Mouse (Mus musculus) hindbrain, embryonic 12.5 days (tissue): Measurements from ENCODE around the gene Gm19935. TPM values are rescaled to one million over a fixed set of nuclear protein-coding genes. Genes with fewer than 3 reads are reported as not detected.

Source experiments
- ATAC-seq: fragments of 200-750 bp; cut with Nextera tagmentation; 2 replicates; pipeline ENCODE4 v1.8.0; 2017; ENCODE audit warnings: moderate TSS enrichment; ENCODE audit not compliant: low FRiP score
- H3K27ac ChIP-seq: fragments of 300-500 bp; sonication (generic); 2 replicates; pipeline ENCODE4 v1.5.1; 2016; ENCODE audit warnings: mild to moderate bottlenecking
- H3K27me3 ChIP-seq: fragments of 300-500 bp; sonication (generic); 2 replicates; pipeline ENCODE4 v1.6.1; 2016; ENCODE audit warnings: mild to moderate bottlenecking
- H3K36me3 ChIP-seq: fragments of 300-500 bp; sonication (generic); 2 replicates; pipeline ENCODE4 v1.6.1; 2016; ENCODE audit warnings: mild to moderate bottlenecking
- H3K4me1 ChIP-seq: fragments of 300-500 bp; sonication (generic); 2 replicates; pipeline ENCODE4 v1.6.1; 2016
- H3K4me2 ChIP-seq: fragments of 300-500 bp; sonication (generic); replicated peaks from 2 replicates; pipeline ENCODE4 v1.6.1; 2016; ENCODE audit warnings: mild to moderate bottlenecking
- H3K4me3 ChIP-seq: fragments of 300-500 bp; sonication (generic); 2 replicates; pipeline ENCODE4 v1.5.1; 2016; ENCODE audit warnings: mild to moderate bottlenecking
- H3K9ac ChIP-seq: fragments of 300-500 bp; sonication (generic); 2 replicates; pipeline ENCODE4 v1.6.1; 2016; ENCODE audit warnings: mild to moderate bottlenecking, moderate library complexity
- H3K9me3 ChIP-seq: fragments of 300-500 bp; sonication (generic); replicated peaks from 2 replicates; pipeline ENCODE4 v1.6.1; 2016; ENCODE audit warnings: mild to moderate bottlenecking
- WGBS: fragments of 180-500 bp; shearing (Covaris S2); methylation state at CpG from one replicate; pipeline ENCODE4 v1.1.7; 2016; 5-methylcytosine and 5-hydroxymethylcytosine counted together
- polyA plus RNA-seq: library from polyadenylated mRNA; unstranded; fragments of >200 nt; fragmentation: Nextera tagmentation; extraction: Ambion mirVana; gene quantifications from 2 replicates; pipeline ENCODE4 v1.2.1, GENCODE M21; 2016

The Gm19935 gene
- polyA plus RNA-seq, 1 experiment from 2014 or later, result 0.96 TPM

DNA sequence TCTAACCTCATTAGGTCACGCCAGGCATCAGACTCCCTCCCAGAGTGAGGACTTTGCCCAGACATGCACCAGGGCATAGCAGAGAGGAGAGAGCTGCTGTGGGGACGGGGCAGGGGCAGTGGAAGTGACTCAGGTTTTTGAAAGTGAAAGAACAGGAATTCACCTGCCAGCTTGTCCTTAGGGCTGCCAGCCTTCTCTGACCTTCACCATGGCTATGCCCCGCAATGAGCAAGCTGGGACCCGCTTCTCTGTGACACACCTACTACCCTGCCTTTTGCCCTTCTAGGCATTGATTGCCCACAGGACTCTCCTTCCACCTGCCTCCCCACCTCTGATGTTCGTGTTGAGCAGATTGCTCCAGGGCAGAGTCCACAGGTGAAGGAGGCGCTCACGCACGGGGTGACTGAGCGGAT is 8.3 kb upstream of the Gm19935 start:
- H3K9me3 ChIP-seq, result no peaks in the 10 kb centered on the region
- peaks cover 16% of the 10 kb centered on the region for H3K4me1 ChIP-seq
- no peaks in the 10 kb centered on the region for H3K27me3 ChIP-seq
- no peak overlapping the region for H3K9ac ChIP-seq
- H3K36me3 ChIP-seq, result no peaks in the 10 kb centered on the region
- no peak overlapping the region for H3K4me3 ChIP-seq
- ATAC-seq, result no peak
- no peak overlapping the region for H3K4me2 ChIP-seq
- H3K27ac ChIP-seq, result no peak overlapping the region
- 85% methylated on average over 9 of the region's 9 CpGs for WGBS

DNA sequence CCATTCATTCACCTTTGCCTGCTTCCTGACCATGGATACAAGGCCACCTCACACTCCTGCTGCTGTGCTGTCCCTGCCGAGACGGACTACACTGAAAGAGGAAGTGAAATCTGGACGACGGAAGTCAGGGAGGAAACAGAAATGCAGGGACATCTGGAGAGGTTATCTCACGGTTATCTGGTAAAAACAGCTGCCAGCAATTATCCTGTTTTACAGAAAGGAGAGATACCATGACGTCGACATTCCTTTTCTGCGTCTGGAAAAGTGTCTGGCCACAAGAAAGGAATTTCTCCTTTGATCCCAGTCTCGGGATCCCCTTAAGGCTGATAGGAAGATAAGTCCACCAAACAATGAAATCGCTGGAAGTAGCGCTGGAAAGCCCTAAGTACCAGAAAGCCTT is 5.2 kb upstream of the Gm19935 start:
- Histone ChIP-seq H3K4me1 (peaks cover 3% of the 10 kb centered on the region; the same call in 1 of the 2 replicates), H3K4me2 (no peak overlapping the region), H3K27me3 (no peaks in the 10 kb centered on the region), H3K9me3 (no peaks in the 10 kb centered on the region), H3K9ac (no peak overlapping the region), H3K4me3 (no peak overlapping the region), H3K36me3 (no peaks in the 10 kb centered on the region), H3K27ac (no peak overlapping the region)
- no peak for ATAC-seq
- WGBS, result 56% methylated on average over 11 of the region's 11 CpGs

DNA sequence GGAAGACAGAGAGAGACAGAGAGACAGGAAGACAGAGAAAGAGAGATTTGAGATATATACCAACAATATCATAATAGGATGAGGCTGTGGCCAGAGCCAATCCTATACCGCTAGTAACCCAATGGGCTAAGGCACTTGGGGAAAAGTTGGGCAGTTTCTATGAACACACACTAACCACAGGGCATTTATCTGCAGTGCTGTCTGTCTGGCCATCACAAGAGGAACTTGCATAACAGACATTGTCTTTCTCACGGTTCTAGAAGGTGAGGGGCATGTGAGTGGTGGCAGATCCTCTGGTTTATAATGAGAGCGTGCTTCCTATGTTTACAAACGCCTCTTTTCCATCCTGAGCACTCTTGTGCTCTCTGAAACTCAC is 3.1 kb upstream of the Gm19935 start:
- peaks cover 11% of the 10 kb centered on the region; the same call in 1 of the 2 replicates for H3K4me1 ChIP-seq
- H3K4me3 ChIP-seq, result no peak overlapping the region
- H3K9me3 ChIP-seq, result no peaks in the 10 kb centered on the region
- H3K27ac ChIP-seq, result no peak overlapping the region
- no peak for ATAC-seq
- H3K9ac ChIP-seq, result no peak overlapping the region
- WGBS, result 86% methylated on average over 4 of the region's 4 CpGs
- H3K4me2 ChIP-seq, result no peak overlapping the region
- no peaks in the 10 kb centered on the region for H3K27me3 ChIP-seq
- no peaks in the 10 kb centered on the region for H3K36me3 ChIP-seq

DNA sequence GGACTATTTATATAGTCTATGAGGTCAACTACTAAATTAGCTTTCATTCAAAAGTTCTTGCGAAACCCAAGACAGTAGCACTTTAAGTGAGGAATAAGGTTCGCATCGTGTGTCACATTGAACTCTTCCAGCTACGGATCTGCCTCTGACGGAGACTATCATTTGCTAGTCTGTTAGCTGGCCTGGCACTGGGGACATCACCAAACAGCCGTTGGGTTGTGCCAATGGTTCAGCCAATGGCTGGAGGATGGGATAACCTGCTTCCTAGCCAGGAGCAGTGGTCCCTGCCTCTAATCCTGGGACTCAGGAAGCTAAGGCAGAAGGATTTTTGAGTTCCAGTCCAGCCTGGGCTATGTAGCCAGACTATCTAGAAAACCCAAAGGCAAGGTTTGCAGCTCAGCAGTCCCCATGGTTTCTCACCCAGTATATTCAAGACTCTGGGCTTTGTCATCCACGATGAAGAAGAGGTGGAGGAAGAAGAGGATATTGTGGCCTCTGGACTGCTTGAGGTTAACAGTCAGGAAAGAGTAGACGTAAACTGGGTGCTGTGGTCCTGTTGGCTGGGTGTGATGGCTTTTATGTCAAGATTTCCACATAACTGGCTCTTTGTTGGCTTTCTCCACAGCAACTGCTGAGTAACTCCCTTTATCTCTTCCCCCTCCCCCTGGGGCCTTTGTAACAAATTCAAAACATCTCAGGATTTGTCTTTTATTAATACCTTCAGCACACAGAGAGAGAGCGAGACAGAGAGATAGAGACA is 2.5 kb upstream of the Gm19935 start:
- peaks cover 11% of the 10 kb centered on the region; the same call in 1 of the 2 replicates for H3K4me1 ChIP-seq
- no peak overlapping the region for H3K27ac ChIP-seq
- H3K36me3 ChIP-seq, result no peaks in the 10 kb centered on the region
- H3K9me3 ChIP-seq, result no peaks in the 10 kb centered on the region
- H3K4me2 ChIP-seq, result no peak overlapping the region
- WGBS, result 85% methylated on average over 9 of the region's 9 CpGs
- no peaks in the 10 kb centered on the region for H3K27me3 ChIP-seq
- H3K4me3 ChIP-seq, result no peak overlapping the region
- ATAC-seq, result no peak
- no peak overlapping the region for H3K9ac ChIP-seq

DNA sequence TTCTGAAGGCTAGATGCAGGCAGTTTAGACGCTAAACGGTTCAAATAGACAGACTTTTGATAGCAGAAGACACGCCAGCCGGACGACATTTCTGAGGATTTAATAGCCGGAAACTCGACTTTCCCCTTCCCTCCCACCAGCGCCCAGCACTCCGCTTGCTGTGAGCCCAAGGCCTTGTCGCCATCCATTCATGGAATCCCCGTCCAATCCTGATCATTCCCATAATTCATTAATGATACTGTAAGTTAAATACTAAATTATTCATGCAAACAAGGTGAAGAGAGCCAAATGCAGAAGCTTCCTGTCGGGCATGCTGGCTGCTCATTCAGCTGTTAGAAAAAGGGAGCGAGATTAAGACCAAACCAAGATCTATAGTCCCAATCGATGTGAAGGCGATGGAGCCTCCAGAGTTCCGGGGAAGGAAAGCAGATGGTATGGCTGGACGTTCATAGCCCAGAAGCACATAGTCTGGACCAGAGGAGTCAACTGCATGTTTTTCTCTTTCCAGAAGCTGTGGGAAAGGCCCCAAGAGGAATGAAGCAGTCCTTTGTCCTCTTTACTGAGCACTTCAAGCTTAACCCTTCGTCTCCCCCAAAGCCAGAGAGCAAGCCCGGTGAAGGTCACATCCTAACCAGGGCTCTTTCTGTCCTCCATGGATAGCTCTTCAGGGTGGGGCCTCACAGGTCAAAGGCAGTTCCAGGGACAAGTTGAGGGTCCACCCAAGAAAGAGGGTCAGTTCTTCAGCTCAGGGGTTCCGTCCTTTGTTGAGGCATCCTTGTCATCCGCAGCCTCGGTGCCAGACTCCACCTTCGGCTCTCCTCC is 921 bp downstream of the Gm19935 start:
- Histone ChIP-seq H3K4me2 (no peak overlapping the region), H3K4me3 (no peak overlapping the region), H3K4me1 (peaks cover 11% of the 10 kb centered on the region; the same call in 1 of the 2 replicates), H3K27ac (no peak overlapping the region), H3K9me3 (no peaks in the 10 kb centered on the region), H3K36me3 (no peaks in the 10 kb centered on the region), H3K9ac (no peak overlapping the region), H3K27me3 (no peaks in the 10 kb centered on the region)
- WGBS, result 75% methylated on average over 23 of the region's 23 CpGs
- no peak for ATAC-seq

DNA sequence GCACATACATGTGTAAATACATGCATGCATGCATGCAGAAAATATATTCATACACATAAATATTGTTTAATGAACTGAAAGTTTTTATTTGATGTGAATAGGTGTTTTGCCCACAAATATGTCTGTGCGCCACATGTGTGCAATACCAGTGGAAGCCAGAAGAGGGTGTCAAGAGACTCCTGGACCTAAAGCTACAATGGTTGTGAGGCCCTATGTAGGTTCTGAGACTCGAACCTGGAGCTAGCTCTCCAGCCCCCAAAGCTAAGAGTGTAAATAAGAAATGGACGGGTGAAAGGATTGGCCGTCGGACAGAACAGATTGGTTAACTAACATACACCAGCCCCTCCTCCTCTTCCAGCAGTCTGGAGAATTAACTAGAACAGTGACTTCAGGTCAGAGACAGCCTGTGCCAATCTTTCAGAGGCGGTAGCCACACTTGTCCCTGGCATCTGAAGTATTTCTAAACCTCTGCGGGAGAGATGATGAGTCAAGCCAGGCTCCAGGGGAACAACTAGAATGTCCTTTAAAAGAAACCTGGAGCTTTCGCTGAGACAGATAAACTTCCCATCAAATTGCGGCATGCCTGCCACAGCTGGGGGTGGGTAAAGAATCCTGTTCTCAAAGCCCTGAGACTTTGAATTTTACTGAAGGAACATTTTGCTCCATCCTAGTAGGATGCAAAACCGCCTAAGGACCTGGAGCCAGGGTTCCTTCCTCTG is 3.4 kb downstream of the Gm19935 start:
- no peak overlapping the region for H3K4me2 ChIP-seq
- no peak overlapping the region for H3K4me3 ChIP-seq
- H3K4me1 ChIP-seq, result peaks cover 11% of the 10 kb centered on the region; the same call in 1 of the 2 replicates
- H3K9ac ChIP-seq, result no peak overlapping the region
- WGBS, result 89% methylated on average over 10 of the region's 10 CpGs
- H3K27me3 ChIP-seq, result no peaks in the 10 kb centered on the region
- H3K27ac ChIP-seq, result no peak overlapping the region
- no peaks in the 10 kb centered on the region for H3K9me3 ChIP-seq
- ATAC-seq, result no peak
- H3K36me3 ChIP-seq, result no peaks in the 10 kb centered on the region

DNA sequence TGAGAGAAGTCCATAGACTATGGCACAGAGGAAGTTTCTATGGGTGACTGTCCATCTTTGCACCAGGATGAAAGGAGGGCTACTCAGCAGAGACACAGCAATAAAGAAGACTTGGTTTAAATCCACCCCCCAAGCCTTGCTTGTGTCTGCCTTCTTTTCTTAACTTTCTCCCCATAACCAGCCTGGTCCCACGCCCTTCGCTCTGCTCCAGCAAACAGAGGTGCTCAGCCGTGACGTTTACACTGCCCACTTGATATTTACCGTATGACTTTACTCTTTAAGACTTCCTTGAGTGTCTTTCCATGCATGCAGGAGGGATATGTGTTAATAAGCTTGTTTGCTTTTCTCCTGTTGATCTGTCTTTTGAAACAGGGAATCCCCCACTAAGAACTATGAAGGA is 17.7 kb downstream of the Gm19935 start:
- H3K4me1 ChIP-seq, result peaks cover 11% of the 10 kb centered on the region; the same call in 1 of the 2 replicates
- WGBS, result 82% methylated on average over 5 of the region's 5 CpGs
- H3K9ac ChIP-seq, result no peak overlapping the region
- ATAC-seq, result no peak
- no peak overlapping the region for H3K27ac ChIP-seq
- H3K4me2 ChIP-seq, result no peak overlapping the region
- H3K36me3 ChIP-seq, result no peaks in the 10 kb centered on the region
- H3K4me3 ChIP-seq, result no peak overlapping the region
- H3K9me3 ChIP-seq, result peaks cover 9% of the 10 kb centered on the region; the same call in 1 of the 2 replicates
- no peaks in the 10 kb centered on the region for H3K27me3 ChIP-seq

DNA sequence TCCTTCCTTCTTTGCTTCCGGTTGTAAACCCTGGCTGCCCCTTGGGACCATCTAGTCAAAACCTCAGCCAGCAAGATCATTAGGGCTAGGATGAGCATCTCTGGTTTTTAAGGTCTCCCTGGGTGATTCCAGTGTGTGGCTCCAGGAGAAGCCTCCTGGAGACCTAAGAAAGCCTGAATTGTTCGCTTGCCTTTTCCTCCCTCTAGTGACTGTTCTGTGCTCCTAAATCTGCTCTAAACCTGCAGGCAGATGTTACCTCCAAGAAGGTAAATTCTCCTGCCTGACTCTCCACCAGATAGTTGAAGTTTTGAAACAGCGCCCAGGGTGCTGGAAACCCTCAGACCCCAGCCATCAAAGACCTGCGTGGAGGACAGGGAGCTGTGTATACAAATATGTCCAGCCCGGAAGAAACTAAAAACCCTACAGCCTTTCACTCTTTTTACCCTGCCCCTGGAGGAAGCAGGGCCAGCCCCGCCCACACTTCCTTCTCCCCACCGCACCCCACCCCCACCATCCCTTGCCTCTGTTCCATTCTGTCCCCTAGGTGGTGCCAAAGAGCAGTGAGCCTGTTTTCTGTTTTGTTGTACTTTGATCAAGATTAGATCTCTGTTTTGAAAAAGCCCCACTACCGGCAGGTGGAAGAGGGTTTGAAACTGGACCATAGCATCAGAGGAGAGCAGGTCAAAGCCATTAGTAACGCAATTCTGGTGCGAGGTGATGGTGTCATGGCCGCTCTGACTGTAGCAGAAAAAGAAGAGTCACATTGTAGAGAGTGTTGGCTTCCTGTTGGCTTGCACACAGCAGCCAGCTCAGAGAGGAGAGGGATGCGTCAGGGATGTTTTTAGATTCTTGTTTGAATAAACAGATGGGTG is 22.0 kb downstream of the Gm19935 start:
- Histone ChIP-seq H3K4me3 (peak overlapping the region; percentile 2; the same call in 1 of the 2 replicates), H3K36me3 (no peaks in the 10 kb centered on the region), H3K4me1 (peaks cover 11% of the 10 kb centered on the region), H3K9ac (no peak overlapping the region), H3K27me3 (no peaks in the 10 kb centered on the region), H3K4me2 (peak overlapping the region; percentile 29), H3K27ac (no peak overlapping the region), H3K9me3 (no peaks in the 10 kb centered on the region)
- 10% methylated on average over 12 of the region's 12 CpGs for WGBS
- ATAC-seq, result no peak

DNA sequence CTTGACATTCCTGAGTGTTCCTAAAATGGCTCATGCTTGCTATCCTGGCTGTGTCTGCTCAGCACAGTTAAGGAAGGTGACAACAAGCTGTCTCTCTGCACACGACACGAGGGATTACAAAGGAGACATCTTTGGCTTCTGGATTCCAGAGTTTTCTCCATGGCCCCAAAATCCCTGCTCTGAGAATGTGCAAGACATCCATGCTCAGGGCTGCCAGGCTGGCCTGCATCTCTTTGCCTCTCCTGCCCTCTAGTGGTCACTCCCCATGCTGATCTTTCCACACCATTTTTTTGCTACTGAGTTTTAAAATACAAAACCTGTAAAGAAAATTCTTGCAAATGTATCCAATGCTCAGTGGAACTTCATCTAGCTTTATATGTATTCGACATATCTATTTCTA is 23.5 kb downstream of the Gm19935 start:
- Histone ChIP-seq H3K27me3 (no peaks in the 10 kb centered on the region), H3K4me3 (no peak overlapping the region), H3K9ac (no peak overlapping the region), H3K9me3 (no peaks in the 10 kb centered on the region), H3K4me2 (no peak overlapping the region), H3K36me3 (no peaks in the 10 kb centered on the region), H3K27ac (no peak overlapping the region), H3K4me1 (peaks cover 11% of the 10 kb centered on the region)
- ATAC-seq, result peak; percentile 46; the same call in 1 of the 2 replicates
- WGBS, result 2% methylated on average over 3 of the region's 3 CpGs

DNA sequence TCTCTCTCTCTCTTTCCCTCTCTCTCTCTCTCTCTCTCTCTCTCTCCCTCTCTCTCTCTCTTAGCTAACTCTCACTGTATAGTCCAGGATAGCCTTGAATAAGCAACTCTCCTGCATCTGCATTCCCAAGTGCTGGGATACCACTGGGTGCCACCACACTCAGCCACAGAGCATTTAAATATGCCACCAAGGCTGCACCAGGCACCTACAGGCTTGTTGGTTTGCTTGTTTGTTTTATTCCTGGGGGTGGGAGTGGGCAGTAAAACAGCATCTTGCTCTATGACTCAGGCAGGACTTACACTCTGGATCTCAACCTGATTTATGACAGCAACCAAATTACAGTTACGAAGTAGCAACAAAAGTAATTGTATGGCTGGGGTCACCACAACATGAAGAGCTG is 25.6 kb downstream of the Gm19935 start:
- H3K4me1 ChIP-seq, result peaks cover 11% of the 10 kb centered on the region
- H3K4me3 ChIP-seq, result no peak overlapping the region
- H3K9me3 ChIP-seq, result no peaks in the 10 kb centered on the region
- no peak overlapping the region for H3K4me2 ChIP-seq
- H3K9ac ChIP-seq, result no peak overlapping the region
- H3K27me3 ChIP-seq, result no peaks in the 10 kb centered on the region
- WGBS, result 93% methylated on average over 1 of the region's 1 CpGs
- no peak overlapping the region for H3K27ac ChIP-seq
- H3K36me3 ChIP-seq, result no peaks in the 10 kb centered on the region
- no peak for ATAC-seq

DNA sequence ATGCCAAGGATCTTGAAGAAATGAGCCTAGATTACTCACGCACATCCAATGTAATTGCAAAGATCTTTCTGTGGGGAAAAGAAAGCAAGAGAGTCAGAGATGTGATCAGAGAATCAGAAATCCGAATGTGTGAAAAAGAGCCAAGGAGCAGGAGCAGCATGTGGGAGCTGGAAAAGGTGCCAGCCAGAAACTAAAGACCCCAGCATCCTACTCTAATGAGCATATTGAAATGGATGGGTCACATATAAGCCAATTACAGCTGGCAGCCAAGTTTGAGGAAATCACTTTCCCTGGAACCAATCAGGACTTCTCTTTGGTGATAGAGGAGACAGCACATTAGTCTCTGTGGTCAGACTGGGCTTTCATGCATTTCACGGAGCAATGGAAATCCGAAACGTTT is 47.4 kb downstream of the Gm19935 start:
- ATAC-seq, result no peak

More for the DNA sequence above, 47.4 kb downstream of the Gm19935 start:
- Histone ChIP-seq H3K4me2 (no peak overlapping the region), H3K36me3 (no peaks in the 10 kb centered on the region), H3K4me3 (no peak overlapping the region), H3K9me3 (no peaks in the 10 kb centered on the region), H3K27ac (no peak overlapping the region), H3K27me3 (no peaks in the 10 kb centered on the region), H3K9ac (no peak overlapping the region), H3K4me1 (no peaks in the 10 kb centered on the region)
- WGBS, result 80% methylated on average over 5 of the region's 5 CpGs
